Mouse (Mus musculus) bone marrow, adult 2 months (tissue): ENCODE data around the gene Gnptab.

ENCODE experiments used
- CTCF ChIP-seq: fragments of 200-500 bp; IDR thresholded peaks from 2 replicates; pipeline ENCODE4 v1.5.1; 2011; ENCODE audit warnings: low read length, control low read depth; ENCODE audit not compliant: control insufficient read depth, insufficient read depth
- POLR2A ChIP-seq: fragments of 200-500 bp; IDR thresholded peaks from 2 replicates; pipeline ENCODE4 v1.6.1; 2011; ENCODE audit warnings: low read depth, mild to moderate bottlenecking, control low read depth, low read length, borderline replicate concordance; ENCODE audit not compliant: control insufficient read depth

DNA sequence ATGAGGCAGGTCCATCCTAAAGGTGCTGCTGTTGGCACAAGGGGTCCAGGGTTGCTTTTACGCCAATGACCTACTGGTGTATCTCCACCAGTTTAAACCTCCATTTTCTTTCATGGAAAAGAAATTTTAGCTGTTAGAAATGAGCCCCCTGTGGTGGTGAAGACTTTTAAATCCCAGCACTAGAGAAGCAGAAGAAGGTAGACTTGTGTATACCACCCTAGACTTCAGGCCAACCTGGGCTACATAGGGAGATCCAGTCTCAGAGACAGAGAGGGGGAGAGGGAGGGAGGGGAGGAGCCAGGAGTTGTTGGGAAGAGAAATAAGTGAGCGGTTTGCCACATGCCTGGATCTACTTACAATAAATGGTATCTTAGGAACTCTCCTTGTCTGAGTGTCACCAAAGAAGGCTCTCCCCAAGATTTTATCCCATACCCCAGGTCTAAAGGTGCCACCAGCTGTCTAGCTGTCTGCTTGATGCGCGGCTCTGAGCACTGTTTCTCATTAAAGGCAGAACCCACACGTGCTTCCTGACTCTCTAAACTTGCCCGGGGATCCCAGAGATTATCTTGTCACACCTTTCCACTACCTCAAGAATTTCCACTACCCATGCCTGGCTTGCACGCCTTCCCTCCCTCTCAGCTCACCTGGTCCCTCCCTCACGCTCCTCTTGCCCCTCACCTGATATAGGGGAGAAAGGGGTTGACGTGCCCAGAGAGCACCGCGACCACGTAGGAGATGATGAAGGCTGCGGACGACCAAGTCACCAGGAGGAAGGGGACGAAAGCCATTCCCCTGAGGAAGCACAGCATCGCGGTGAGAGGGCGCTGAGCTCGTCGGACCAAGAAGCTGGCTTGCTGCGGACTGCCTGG lies 22.6 kb upstream of the Gnptab start:
- no peak for TF ChIP-seq CTCF
- TF ChIP-seq POLR2A, result no peak
